Mouse (Mus musculus) hematopoietic stem cell, adult 5-6 weeks (primary cell): ENCODE results near the gene Syn3. TPM values are rescaled to one million over a fixed set of nuclear protein-coding genes. Genes with fewer than 3 reads are reported as not detected.
"Not testable (repeated sequence)": the region's sequence is repeated elsewhere in the genome, so short reads cannot be mapped to it uniquely, and the experiment has no call there.

Experiments used
- ATAC-seq, 2 experiments: fragments of 125-278 bp in 1 of 2; replicated peaks in 1 of 2; 2 replicates each; pipeline ENCODE4 v1.8.0; 2016 to 2017; ENCODE audit warnings: inconsistent platforms in 2 of 2, mild to moderate bottlenecking in 2 of 2, moderate number of reproducible peaks in 2 of 2, low read depth in 1 of 2, moderate TSS enrichment in 1 of 2; ENCODE audit not compliant: low FRiP score in 2 of 2, poor library complexity in 2 of 2, severe bottlenecking in 2 of 2, insufficient read depth in 1 of 2, low TSS enrichment in 1 of 2
- total RNA-seq: library from RNA; stranded (forward); fragments of 172-1452, 232-1000 nt; gene quantifications from 2 replicates; pipeline ENCODE4 v1.2.3, GENCODE M21; 2017

Syn3 gene
- total RNA-seq, 1 experiment from 2014 or later: 2.6 TPM

DNA sequence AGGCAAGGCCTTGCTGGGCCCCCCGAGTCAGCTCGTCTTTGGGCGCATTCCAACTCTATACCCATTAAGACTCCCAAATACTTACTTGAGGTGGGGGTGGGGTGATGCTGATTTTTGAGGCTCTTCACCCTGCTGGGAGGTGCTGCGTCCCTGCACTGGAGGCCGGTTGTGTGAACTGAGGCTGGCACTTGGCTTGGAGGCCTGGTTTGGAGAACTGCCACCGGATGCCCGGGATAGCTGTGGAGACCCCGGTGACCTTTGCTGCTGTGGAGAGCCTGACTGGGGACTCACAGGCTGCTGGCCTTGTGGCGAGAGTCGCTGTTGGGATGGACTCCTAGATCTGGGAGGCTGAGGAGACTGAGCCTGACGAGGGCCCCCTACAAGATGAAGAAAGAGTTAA is 441.4 kb downstream of the Syn3 start:
- ATAC-seq: no peak

- ATAC-seq: no peak
Observed at GRCm38 (mm10) chr10:86056297-86056903, 442.3 kb downstream of the Syn3 start.

DNA sequence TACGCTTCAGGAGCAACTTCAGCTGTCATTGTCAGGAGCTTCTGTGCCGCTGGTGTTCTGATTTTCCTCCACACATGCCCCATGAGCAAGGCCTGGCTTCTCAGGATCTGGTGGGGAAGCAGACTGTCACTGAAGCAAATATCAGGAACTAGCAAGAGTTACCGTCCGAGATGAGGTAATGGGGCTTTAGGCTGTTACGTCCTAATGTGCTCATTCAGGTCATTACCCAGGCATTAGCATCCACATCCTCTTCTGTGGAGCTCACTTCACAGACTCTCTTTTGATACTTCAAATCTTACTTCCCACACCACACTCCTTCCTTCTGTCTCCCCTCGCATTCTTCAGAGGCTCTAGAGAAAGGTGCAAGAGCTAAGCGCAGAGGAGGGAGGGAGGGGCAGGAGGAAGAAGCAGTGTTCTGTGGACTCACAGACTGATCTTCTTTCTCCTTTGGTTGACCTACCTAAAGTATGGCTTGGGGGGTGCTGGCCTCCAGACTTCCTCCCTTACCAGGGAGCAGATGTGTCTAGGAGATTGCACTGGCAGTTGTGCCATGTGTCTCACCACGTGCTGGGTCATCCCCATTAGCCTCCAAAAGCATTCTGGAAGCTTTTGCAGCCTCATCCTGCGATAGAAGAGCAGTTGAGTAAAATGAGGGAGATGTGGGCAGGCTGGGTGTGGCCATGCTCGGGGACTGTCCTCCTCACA is 445.7 kb downstream of the Syn3 start:
- peak; percentile 54 to 71 for ATAC-seq

- no peak for ATAC-seq
Observed at GRCm38 (mm10) chr10:86050522-86050921, 448.2 kb downstream of the Syn3 start.

GRCm38 (mm10) chr10:86047786-86048185 is 450.9 kb downstream of the Syn3 start:
- no peak for ATAC-seq

DNA sequence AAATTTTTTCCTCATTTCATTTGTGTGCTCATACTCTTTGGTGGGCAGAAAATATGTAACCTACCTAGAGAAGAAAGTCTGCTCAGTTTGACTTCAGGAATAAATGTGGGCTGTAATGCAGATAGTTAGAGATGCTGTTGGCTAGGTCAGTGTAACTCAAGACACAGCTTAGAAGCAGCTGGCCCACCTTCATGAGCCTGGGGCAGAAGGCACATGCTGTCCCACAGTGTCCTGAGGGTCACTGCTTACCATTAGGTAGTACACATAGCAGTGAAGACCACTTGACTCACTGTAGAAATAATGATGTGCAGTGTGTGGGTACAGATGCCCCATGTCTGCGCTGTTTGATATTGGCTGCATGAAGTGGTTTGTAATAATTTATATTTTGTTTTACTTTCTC is 452.3 kb downstream of the Syn3 start:
- no peak for ATAC-seq

GRCm38 (mm10) chr10:86044066-86044465 is 454.6 kb downstream of the Syn3 start:
- no peak for ATAC-seq

DNA sequence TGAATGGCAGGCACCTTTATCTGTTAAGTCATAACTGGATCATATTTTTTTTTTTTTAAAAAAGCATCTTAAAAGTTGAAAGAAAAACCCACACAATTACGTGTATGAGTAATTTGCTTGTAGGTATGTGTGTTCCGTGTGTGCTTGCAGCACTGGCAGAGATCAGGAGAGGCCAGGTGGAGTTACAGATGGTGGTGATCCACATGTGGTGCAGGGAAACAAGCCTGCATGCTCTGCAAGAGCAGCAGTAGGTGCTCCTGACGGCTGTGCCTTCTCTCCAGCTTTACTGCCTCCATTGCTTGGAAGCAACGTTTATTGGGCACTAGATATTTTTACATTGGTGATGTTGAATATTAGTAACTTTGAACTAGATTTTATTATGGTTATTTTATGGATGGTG is 455.0 kb downstream of the Syn3 start:
- no peak for ATAC-seq

DNA sequence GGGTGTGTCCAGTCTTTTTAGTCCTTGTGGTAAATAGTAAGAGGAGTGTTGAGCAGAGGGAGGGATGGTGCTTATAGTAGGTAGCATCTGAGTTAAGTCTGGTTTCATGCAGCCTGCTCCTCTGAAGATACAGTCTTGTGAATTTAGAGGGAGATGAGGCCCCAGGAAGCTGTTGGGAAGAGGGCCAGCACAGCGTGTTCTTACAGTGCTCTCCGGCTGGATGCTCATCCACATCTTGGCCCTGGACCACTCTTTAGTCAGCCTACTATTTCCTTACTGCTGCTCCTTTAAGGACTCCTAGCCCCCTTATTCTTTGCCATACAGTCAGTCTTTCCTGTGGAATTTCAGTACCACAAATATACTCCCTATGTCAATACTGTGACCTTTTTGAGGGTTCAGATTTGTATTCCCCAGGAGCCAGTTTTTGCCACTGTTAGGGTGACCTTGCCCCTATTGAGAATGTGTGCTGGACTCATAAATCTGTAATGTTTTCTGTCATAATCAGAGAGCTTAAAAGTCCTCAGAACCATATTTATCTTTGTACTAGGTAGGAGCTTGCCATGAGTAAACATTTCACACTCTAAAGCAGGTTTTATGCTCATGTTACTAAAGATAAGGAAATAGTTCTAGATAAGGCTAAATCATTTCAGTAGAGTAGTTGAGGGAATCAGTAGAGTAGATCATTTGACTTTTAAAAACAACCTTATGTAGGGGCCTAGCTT is 464.5 kb downstream of the Syn3 start:
- ATAC-seq: no peak

DNA sequence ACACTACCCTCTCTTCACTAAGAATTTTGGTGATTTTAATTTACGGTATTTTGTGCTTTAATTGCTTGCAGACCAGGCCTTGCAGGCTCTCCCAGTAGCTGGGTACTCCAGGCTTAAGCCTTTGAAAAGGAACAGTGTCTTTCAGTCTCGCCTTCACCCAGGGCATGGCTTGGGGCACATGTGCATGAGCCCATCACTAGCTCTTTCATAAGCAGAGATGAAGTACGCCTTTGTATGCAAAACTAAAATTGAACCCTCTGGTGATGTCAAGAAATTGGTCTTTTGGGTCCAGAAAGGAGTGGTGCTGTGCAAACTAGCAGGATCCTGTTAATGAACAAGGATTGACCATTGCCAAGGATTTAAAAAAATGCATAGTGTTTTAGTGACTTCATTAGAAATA is 466.2 kb downstream of the Syn3 start:
- no peak for ATAC-seq

DNA sequence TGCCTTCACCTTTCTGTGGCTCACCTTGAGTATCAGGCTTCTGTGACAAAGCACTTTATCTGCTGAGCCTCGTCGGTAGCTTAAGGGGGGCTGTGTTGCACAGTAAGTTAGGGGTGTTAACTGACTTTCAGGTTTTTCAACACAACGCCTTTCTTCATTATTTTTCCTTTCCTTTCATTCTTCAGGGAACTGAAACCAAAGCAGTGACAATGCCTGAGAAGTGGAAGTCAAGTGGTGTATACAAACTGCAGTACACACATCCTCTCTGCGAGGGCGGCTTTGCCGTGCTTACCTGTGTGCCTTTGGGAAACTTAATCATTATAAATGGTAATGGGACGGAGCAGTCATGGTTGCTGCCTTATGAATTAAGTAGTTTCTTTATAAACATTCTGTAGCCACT is 468.0 kb downstream of the Syn3 start:
- ATAC-seq: no peak

DNA sequence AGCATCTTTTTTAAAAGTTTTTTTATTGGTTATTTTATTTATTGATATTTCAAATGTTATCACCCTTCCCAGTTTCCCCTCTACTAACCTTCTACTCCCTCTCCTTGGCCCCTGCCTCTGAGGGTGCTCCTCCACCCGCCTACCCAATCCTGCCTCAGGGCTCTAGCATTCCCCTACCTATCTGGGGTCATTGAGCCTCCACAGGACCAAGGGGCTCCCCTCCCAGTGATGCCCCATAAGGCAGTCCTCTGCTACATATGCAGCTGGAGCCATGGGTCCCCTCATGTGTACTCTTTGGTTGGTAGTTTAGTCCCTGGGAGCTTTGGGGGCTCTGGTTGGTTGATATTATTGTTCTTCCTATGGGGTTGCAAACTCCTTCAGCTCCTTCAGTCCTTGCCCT is 471.9 kb downstream of the Syn3 start:
- not testable (repeated sequence) for ATAC-seq

- ATAC-seq: no peak
Observed at GRCm38 (mm10) chr10:86026354-86026753, 472.3 kb downstream of the Syn3 start.

DNA sequence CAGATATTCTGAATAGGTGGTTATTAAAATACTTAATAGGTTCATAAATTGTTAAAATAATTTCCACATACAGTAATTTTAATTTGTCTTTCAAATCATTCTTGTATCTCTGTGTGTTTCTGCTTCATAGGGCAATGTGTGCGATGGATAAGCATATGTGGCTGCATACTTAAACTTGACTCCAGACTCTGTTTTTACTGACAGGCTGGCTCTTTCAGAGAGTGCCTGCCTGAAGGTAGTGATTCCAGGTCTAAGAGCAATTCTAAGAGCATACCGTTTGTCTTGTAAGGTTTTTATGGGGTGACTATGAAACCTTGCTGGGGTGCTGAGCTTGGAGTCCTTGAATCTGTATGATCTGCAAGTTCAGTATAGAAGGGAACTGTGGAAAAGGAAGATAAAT is 472.8 kb downstream of the Syn3 start:
- ATAC-seq: no peak

DNA sequence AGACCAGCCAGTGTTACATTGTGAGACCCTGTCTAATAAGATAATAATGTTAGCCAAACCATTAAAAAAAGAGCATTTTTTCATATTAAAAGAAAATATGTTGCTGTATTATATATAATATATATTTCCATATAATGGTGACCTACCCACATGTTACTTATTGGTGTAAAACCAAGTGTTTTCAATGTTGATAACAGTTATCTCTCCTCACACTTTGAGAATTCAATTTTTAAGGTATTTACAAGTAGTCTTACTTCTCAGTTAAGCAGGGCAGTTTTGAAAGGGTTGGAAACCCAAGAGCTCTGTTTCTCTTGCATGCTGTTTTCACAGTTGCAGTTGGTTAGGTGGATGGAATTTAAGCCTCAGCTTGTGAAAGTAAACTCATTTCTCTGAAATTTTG is 475.5 kb downstream of the Syn3 start:
- no peak for ATAC-seq

DNA sequence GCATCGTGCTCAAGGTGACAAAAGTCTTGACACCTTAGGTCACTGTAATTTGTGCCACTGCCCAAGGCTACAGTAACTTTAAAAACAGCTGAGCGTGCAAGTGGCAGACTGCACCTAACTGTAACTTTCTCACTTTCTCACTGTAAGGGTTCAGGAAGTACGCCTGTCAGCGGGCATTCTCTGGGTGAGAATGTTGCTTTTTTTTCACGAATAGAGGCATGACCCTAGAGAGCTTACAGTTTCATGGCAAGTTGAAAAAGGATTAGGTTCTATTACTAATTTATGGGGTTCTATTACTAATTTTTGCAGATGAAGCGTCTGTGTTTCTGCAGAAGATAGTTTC is 476.3 kb downstream of the Syn3 start:
- ATAC-seq: peak; percentile 15 to 30; a peak in 1 of 4 replicates

DNA sequence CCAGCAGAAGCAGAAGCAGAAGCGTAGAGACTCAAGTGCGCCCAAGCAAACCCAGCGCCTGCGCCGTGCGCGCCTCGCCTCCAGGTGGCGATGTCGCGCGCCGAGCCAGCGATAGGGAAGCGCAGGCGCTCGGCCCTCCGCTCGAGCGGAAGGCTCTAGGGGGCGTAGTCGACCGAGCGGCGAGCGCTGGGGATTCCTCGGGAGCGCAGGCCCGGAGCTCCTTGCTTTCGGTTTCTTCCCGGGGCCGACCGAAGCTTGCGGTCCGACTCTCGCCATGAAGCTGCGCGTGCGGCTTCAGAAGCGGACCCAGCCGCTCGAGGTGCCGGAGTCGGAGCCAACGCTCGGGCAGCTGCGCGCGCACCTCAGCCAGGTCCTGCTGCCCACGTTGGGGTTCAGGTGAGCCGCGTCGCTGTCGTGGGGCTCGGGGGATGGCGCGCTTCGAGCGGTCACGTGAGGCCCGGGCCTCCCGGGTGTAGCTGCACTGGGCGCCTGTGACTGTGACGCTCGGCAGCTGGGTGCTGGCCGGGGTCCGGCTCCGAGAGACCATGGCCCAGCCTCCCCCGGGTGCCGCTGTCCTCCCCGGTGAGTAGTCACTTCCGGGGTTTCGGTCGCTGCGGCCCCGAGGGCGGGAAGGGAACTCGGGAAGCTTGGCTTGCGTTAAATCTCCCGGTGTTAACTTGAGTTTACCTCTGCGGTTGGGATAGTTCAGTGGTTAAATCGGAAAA is 476.8 kb downstream of the Syn3 start, which contains the start of gene Fbxo7:
TSS of gene Fbxo7 (plus strand) at position 224 of the 725 bp plus-strand sequence.
- ATAC-seq: peak; percentile 86 to 94

GRCm38 (mm10) chr10:86021408-86021748 is 477.3 kb downstream of the Syn3 start:
- ATAC-seq: peak; percentile 24 to 26; a peak in 3 of 4 replicates
